Mouse (Mus musculus): ENCODE measurements around the gene Fgf15. TPM values are rescaled to one million over a fixed set of nuclear protein-coding genes. Genes with fewer than 3 reads are reported as not detected.
"Not testable (repeated sequence)": the region's sequence is repeated elsewhere in the genome, so short reads cannot be mapped to it uniquely, and the experiment has no call there.

The Fgf15 gene
- polyA plus RNA-seq, 1 experiment from 2014 or later = 0.92 TPM

- DNase-seq (ENCODE audit: low spot score) = no peak
- no peak for ATAC-seq (replicated peaks; ENCODE audit: low FRiP score, low read depth)
- WGBS = 38% methylated on average over 2 of the region's 2 CpGs
- no peak overlapping the region for H3K9ac ChIP-seq (ENCODE audit: low read depth, low read length)
- no peaks in the 10 kb centered on the region for H3K27me3 ChIP-seq (ENCODE audit: insufficient read depth, low read length)
- H3K36me3 ChIP-seq (ENCODE audit: insufficient read depth, low read length) = no peaks in the 10 kb centered on the region
- no peak overlapping the region for H3K27ac ChIP-seq
- H3K4me2 ChIP-seq (ENCODE audit: low read length) = no peak overlapping the region
- H3K4me1 ChIP-seq (replicated peaks; ENCODE audit: insufficient read depth, low read length) = no peaks in the 10 kb centered on the region
- H3K9me3 ChIP-seq (replicated peaks; ENCODE audit: low read length) = no peaks in the 10 kb centered on the region
- H3K4me3 ChIP-seq (replicated peaks; ENCODE audit: low read depth, low read length) = no peak overlapping the region
- no peak for TF ChIP-seq CTCF (IDR thresholded peaks at IDR 0.05; ENCODE audit: low read depth)
Measured at GRCm38 (mm10) chr7:144883106-144883505, 13.2 kb upstream of the Fgf15 start.

GRCm38 (mm10) chr7:144887672-144888071 lies 8.7 kb upstream of the Fgf15 start:
- no peaks in the 10 kb centered on the region for H3K4me1 ChIP-seq (replicated peaks; ENCODE audit: insufficient read depth, low read length)
- no peak for DNase-seq (ENCODE audit: low spot score)
- H3K27me3 ChIP-seq (ENCODE audit: insufficient read depth, low read length) = no peaks in the 10 kb centered on the region
- H3K9me3 ChIP-seq (replicated peaks; ENCODE audit: low read length) = no peaks in the 10 kb centered on the region
- no peak overlapping the region for H3K4me2 ChIP-seq (ENCODE audit: low read length)
- no peak overlapping the region for H3K27ac ChIP-seq
- H3K9ac ChIP-seq (ENCODE audit: low read depth, low read length) = no peak overlapping the region
- peak; percentile 30 for TF ChIP-seq CTCF (IDR thresholded peaks at IDR 0.05; ENCODE audit: low read depth)
- H3K4me3 ChIP-seq (replicated peaks; ENCODE audit: low read depth, low read length) = no peak overlapping the region
- WGBS = 83% methylated on average over 2 of the region's 2 CpGs
- no peak for ATAC-seq (replicated peaks; ENCODE audit: low FRiP score, low read depth)
- no peaks in the 10 kb centered on the region for H3K36me3 ChIP-seq (ENCODE audit: insufficient read depth, low read length)

GRCm38 (mm10) chr7:144888564-144889299 lies 7.6 kb upstream of the Fgf15 start:
- no peak overlapping the region for H3K9ac ChIP-seq (ENCODE audit: low read depth, low read length)
- DNase-seq (ENCODE audit: low spot score) = peak; percentile 11
- no peak overlapping the region for H3K4me3 ChIP-seq (replicated peaks; ENCODE audit: low read depth, low read length)
- no peak for TF ChIP-seq CTCF (IDR thresholded peaks at IDR 0.05; ENCODE audit: low read depth)
- H3K36me3 ChIP-seq (ENCODE audit: insufficient read depth, low read length) = no peaks in the 10 kb centered on the region
- H3K27ac ChIP-seq = no peak overlapping the region
- no peaks in the 10 kb centered on the region for H3K9me3 ChIP-seq (replicated peaks; ENCODE audit: low read length)
- no peaks in the 10 kb centered on the region for H3K27me3 ChIP-seq (ENCODE audit: insufficient read depth, low read length)
- no peak for ATAC-seq (replicated peaks; ENCODE audit: low FRiP score, low read depth)
- no peak overlapping the region for H3K4me2 ChIP-seq (ENCODE audit: low read length)
- WGBS = 7% methylated on average over 18 of the region's 18 CpGs
- no peaks in the 10 kb centered on the region for H3K4me1 ChIP-seq (replicated peaks; ENCODE audit: insufficient read depth, low read length)

- peaks cover 12% of the 10 kb centered on the region for H3K27me3 ChIP-seq (ENCODE audit: insufficient read depth, low read length)
- H3K4me1 ChIP-seq (replicated peaks; ENCODE audit: insufficient read depth, low read length); ATAC-seq (replicated peaks; ENCODE audit: low FRiP score, low read depth); H3K9ac ChIP-seq (ENCODE audit: low read depth, low read length); H3K4me3 ChIP-seq (replicated peaks; ENCODE audit: low read depth, low read length); DNase-seq (ENCODE audit: low spot score); H3K4me2 ChIP-seq (ENCODE audit: low read length); H3K9me3 ChIP-seq (replicated peaks; ENCODE audit: low read length); H3K36me3 ChIP-seq (ENCODE audit: insufficient read depth, low read length); H3K27ac ChIP-seq: not testable (repeated sequence)
- 100% methylated on average over 1 of the region's 1 CpGs for WGBS
- peak; percentile 37; the same call in 1 of the 2 replicates for TF ChIP-seq CTCF (IDR thresholded peaks at IDR 0.05; ENCODE audit: low read depth)
Measured at GRCm38 (mm10) chr7:144890661-144891060, 5.7 kb upstream of the Fgf15 start.

- Histone ChIP-seq H3K9ac (ENCODE audit: low read depth, low read length) (no peak overlapping the region), H3K9me3 (replicated peaks; ENCODE audit: low read length) (no peaks in the 10 kb centered on the region), H3K4me3 (replicated peaks; ENCODE audit: low read depth, low read length) (no peak overlapping the region), H3K27ac (no peak overlapping the region), H3K4me2 (ENCODE audit: low read length) (no peak overlapping the region), H3K4me1 (replicated peaks; ENCODE audit: insufficient read depth, low read length) (peaks cover 11% of the 10 kb centered on the region; the same call in 1 of the 2 replicates), H3K27me3 (ENCODE audit: insufficient read depth, low read length) (peaks cover 23% of the 10 kb centered on the region), H3K36me3 (ENCODE audit: insufficient read depth, low read length) (no peaks in the 10 kb centered on the region)
- no peak for TF ChIP-seq CTCF (IDR thresholded peaks at IDR 0.05; ENCODE audit: low read depth)
- 69% methylated on average over 2 of the region's 2 CpGs for WGBS
- ATAC-seq (replicated peaks; ENCODE audit: low FRiP score, low read depth) (no peak), DNase-seq (ENCODE audit: low spot score) (no peak)
Measured at GRCm38 (mm10) chr7:144891863-144892262, 4.5 kb upstream of the Fgf15 start.

DNA sequence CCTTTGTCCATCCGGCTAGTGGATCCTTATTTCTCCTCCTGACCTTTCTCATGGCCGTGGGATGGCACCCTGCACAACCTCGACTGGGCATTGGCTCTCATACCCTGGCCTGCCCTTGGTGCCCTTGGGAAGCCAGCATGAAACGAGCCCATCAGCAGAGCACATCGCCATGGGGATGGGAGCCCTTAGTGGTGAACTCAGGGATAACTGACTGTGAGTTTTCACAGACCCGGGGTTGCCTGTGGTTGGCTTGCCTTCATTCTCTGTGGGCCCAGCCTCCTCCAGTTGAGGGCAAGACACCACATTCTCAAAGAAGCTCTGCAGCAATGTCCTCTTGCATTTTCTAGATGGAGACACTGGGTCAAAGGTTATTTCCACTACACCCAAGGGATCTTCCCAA lies 4.0 kb upstream of the Fgf15 start:
- peaks cover 28% of the 10 kb centered on the region for H3K27me3 ChIP-seq (ENCODE audit: insufficient read depth, low read length)
- H3K36me3 ChIP-seq (ENCODE audit: insufficient read depth, low read length) = no peaks in the 10 kb centered on the region
- no peak for DNase-seq (ENCODE audit: low spot score)
- H3K27ac ChIP-seq = no peak overlapping the region
- no peak overlapping the region for H3K9ac ChIP-seq (ENCODE audit: low read depth, low read length)
- no peak for ATAC-seq (replicated peaks; ENCODE audit: low FRiP score, low read depth)
- no peak for TF ChIP-seq CTCF (IDR thresholded peaks at IDR 0.05; ENCODE audit: low read depth)
- H3K4me2 ChIP-seq (ENCODE audit: low read length) = no peak overlapping the region
- 40% methylated on average over 6 of the region's 6 CpGs for WGBS
- no peaks in the 10 kb centered on the region for H3K9me3 ChIP-seq (replicated peaks; ENCODE audit: low read length)
- H3K4me3 ChIP-seq (replicated peaks; ENCODE audit: low read depth, low read length) = no peak overlapping the region
- H3K4me1 ChIP-seq (replicated peaks; ENCODE audit: insufficient read depth, low read length) = peaks cover 13% of the 10 kb centered on the region; the same call in 1 of the 2 replicates
